15 mouse cellular contexts compared by ENCODE assay signal in the genomic region with DNA sequence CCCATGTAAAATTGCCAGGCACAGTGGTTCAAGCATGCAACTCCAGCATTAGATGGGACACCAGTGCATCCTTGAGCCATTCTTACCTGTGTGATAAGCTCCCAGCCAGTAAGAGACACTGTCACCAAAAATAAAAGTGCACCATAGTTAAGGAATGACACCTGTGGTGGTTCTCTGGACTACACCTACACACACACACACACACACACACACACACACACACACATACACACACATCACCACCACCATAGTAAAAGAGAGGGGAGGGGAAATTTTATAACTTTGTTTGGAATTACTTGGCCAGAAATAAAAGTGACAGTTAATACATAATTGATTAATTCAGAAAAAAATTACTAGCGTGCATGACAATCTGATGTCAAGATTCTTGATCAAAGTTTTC.
A peak's percentile ranks its signal among the peaks of the same experiment; 100 is the strongest.
DNase-seq lines count a peak whose midpoint lies in the region; ATAC-seq lines count a peak whose summit lies in the region.
"Had no signal": no experiment of that assay in that cellular context is flagged by ENCODE, and none has a peak within 500 bp of the region (broad histone marks: within the 10 kb centered on the region; RNA-seq: fewer than 3 reads in every experiment).

No protein-coding gene starts in this region.

- ATAC-seq in hindbrain, embryonic 11.5 days (ENCODE audit: low FRiP score) = peak; percentile 54; the same call in 1 of the 2 replicates
- no peak for ATAC-seq in hindbrain, embryonic 14.5 days (ENCODE audit: low FRiP score)
- peak; percentile 41; the same call in 1 of the 2 replicates for ATAC-seq in midbrain, embryonic 13.5 days
- ATAC-seq in forebrain, embryonic 15.5 days (replicated peaks) = peak; percentile 46; the same call in 1 of the 2 replicates
- no peak for ATAC-seq in kidney, embryonic 15.5 days (replicated peaks; ENCODE audit: low FRiP score)

- DNase-seq in hindbrain, embryonic 11.5 days (ENCODE audit: low spot score) = no peak
- DNase-seq in hindbrain, embryonic 14.5 days (ENCODE audit: low spot score) = no peak
- no peak for DNase-seq in midbrain, embryonic 10.5 days (ENCODE audit: low spot score)
- DNase-seq: adrenal gland, adult 2 months; adrenal gland, postnatal 25 days; cerebellum, adult 2 months; gastrocnemius, postnatal 14 days; heart, adult 2 months; heart, postnatal 14 days had no signal

- no peak overlapping the region for H3K9ac ChIP-seq in hindbrain, embryonic 11.5 days (ENCODE audit: low read depth, low read length)
- no peak overlapping the region for H3K9ac ChIP-seq in hindbrain, embryonic 14.5 days
- no peak overlapping the region for H3K9ac ChIP-seq in midbrain, embryonic 13.5 days (replicated peaks)
- no peak overlapping the region for H3K9ac ChIP-seq in forebrain, embryonic 15.5 days (replicated peaks)
- H3K9ac ChIP-seq in kidney, embryonic 15.5 days = no peak overlapping the region
- H3K9ac ChIP-seq: heart, embryonic 15.5 days had no signal

- H3K27ac ChIP-seq in hindbrain, embryonic 11.5 days (ENCODE audit: low read depth, low read length) = no peak overlapping the region
- no peak overlapping the region for H3K27ac ChIP-seq in hindbrain, embryonic 14.5 days
- H3K27ac ChIP-seq in midbrain, embryonic 13.5 days = no peak overlapping the region
- H3K27ac ChIP-seq in midbrain, embryonic 10.5 days (replicated peaks) = no peak overlapping the region
- no peak overlapping the region for H3K27ac ChIP-seq in forebrain, embryonic 15.5 days (replicated peaks)
- no peak overlapping the region for H3K27ac ChIP-seq in kidney, embryonic 15.5 days
- H3K27ac ChIP-seq: embryonic facial prominence, embryonic 10.5 days; heart, adult 2 months; heart, embryonic 15.5 days had no signal

- H3K9me3 ChIP-seq in hindbrain, embryonic 11.5 days (ENCODE audit: control insufficient read depth, low read length) = no peaks in the 10 kb centered on the region
- H3K9me3 ChIP-seq in hindbrain, embryonic 14.5 days (ENCODE audit: control insufficient read depth, low read length) = no peaks in the 10 kb centered on the region
- H3K9me3 ChIP-seq in midbrain, embryonic 13.5 days = no peaks in the 10 kb centered on the region
- H3K9me3 ChIP-seq in midbrain, embryonic 10.5 days (replicated peaks) = no peaks in the 10 kb centered on the region
- no peaks in the 10 kb centered on the region for H3K9me3 ChIP-seq in forebrain, embryonic 15.5 days
- H3K9me3 ChIP-seq in kidney, embryonic 15.5 days (replicated peaks) = no peaks in the 10 kb centered on the region
- H3K9me3 ChIP-seq: embryonic facial prominence, embryonic 10.5 days; heart, embryonic 15.5 days had no signal

- H3K4me2 ChIP-seq in hindbrain, embryonic 11.5 days (replicated peaks; ENCODE audit: low read depth, low read length) = no peak overlapping the region
- no peak overlapping the region for H3K4me2 ChIP-seq in hindbrain, embryonic 14.5 days (replicated peaks)
- no peak overlapping the region for H3K4me2 ChIP-seq in midbrain, embryonic 13.5 days (replicated peaks)
- H3K4me2 ChIP-seq in forebrain, embryonic 15.5 days (replicated peaks) = no peak overlapping the region
- no peak overlapping the region for H3K4me2 ChIP-seq in kidney, embryonic 15.5 days
- H3K4me2 ChIP-seq: heart, embryonic 11.5 days; heart, embryonic 15.5 days had no signal

- 81% methylated on average over 1 of the region's 1 CpGs for WGBS in hindbrain, embryonic 11.5 days
- WGBS in hindbrain, embryonic 14.5 days = 53% methylated on average over 1 of the region's 1 CpGs
- 41% methylated on average over 1 of the region's 1 CpGs for WGBS in midbrain, embryonic 13.5 days
- 81% methylated on average over 1 of the region's 1 CpGs for WGBS in midbrain, embryonic 10.5 days
- WGBS in forebrain, embryonic 15.5 days = 10% methylated on average over 1 of the region's 1 CpGs
- 80% methylated on average over 1 of the region's 1 CpGs for WGBS in kidney, embryonic 15.5 days

- no peaks in the 10 kb centered on the region for H3K4me1 ChIP-seq in hindbrain, embryonic 11.5 days (replicated peaks; ENCODE audit: control insufficient read depth, insufficient read depth, low read length)
- no peaks in the 10 kb centered on the region for H3K4me1 ChIP-seq in hindbrain, embryonic 14.5 days (replicated peaks; ENCODE audit: control insufficient read depth, insufficient read depth, low read length)
- H3K4me1 ChIP-seq in midbrain, embryonic 13.5 days (replicated peaks) = 0 out of 2 replicates have a peak, but pooled peaks cover 3% of the 10 kb centered on the region
- no peaks in the 10 kb centered on the region for H3K4me1 ChIP-seq in midbrain, embryonic 10.5 days
- H3K4me1 ChIP-seq in forebrain, embryonic 15.5 days = peaks cover 11% of the 10 kb centered on the region
- no peaks in the 10 kb centered on the region for H3K4me1 ChIP-seq in kidney, embryonic 15.5 days
- H3K4me1 ChIP-seq: embryonic facial prominence, embryonic 10.5 days; heart, embryonic 15.5 days had no signal

- no peaks in the 10 kb centered on the region for H3K27me3 ChIP-seq in hindbrain, embryonic 11.5 days (ENCODE audit: control insufficient read depth, insufficient read depth, low read length)
- no peaks in the 10 kb centered on the region for H3K27me3 ChIP-seq in hindbrain, embryonic 14.5 days (ENCODE audit: control insufficient read depth, insufficient read depth, low read length)
- 0 out of 2 replicates have a peak, but pooled peaks cover 4% of the 10 kb centered on the region for H3K27me3 ChIP-seq in midbrain, embryonic 13.5 days
- H3K27me3 ChIP-seq in midbrain, embryonic 10.5 days (ENCODE audit: low read depth, poor library complexity, severe bottlenecking) = no peaks in the 10 kb centered on the region
- H3K27me3 ChIP-seq in forebrain, embryonic 15.5 days = no peaks in the 10 kb centered on the region
- H3K27me3 ChIP-seq in kidney, embryonic 15.5 days = no peaks in the 10 kb centered on the region
- H3K27me3 ChIP-seq: heart, embryonic 15.5 days had no signal

- no peaks in the 10 kb centered on the region for H3K36me3 ChIP-seq in hindbrain, embryonic 11.5 days (ENCODE audit: control insufficient read depth, insufficient read depth, low read length)
- H3K36me3 ChIP-seq in hindbrain, embryonic 14.5 days (replicated peaks; ENCODE audit: control insufficient read depth, insufficient read depth) = no peaks in the 10 kb centered on the region
- H3K36me3 ChIP-seq in midbrain, embryonic 13.5 days = no peaks in the 10 kb centered on the region
- H3K36me3 ChIP-seq in midbrain, embryonic 10.5 days = no peaks in the 10 kb centered on the region
- H3K36me3 ChIP-seq in forebrain, embryonic 15.5 days = no peaks in the 10 kb centered on the region
- no peaks in the 10 kb centered on the region for H3K36me3 ChIP-seq in kidney, embryonic 15.5 days
- H3K36me3 ChIP-seq: embryonic facial prominence, embryonic 10.5 days; heart, embryonic 15.5 days had no signal

- no peak overlapping the region for H3K4me3 ChIP-seq in hindbrain, embryonic 11.5 days (ENCODE audit: low read depth, low read length)
- no peak overlapping the region for H3K4me3 ChIP-seq in hindbrain, embryonic 14.5 days (replicated peaks; ENCODE audit: low read length)
- H3K4me3 ChIP-seq in midbrain, embryonic 13.5 days (replicated peaks) = no peak overlapping the region
- no peak overlapping the region for H3K4me3 ChIP-seq in midbrain, embryonic 10.5 days
- no peak overlapping the region for H3K4me3 ChIP-seq in forebrain, embryonic 15.5 days
- no peak overlapping the region for H3K4me3 ChIP-seq in kidney, embryonic 15.5 days (replicated peaks)
- H3K4me3 ChIP-seq: embryonic facial prominence, embryonic 10.5 days; heart, adult 2 months; heart, embryonic 15.5 days had no signal

Comparison
In these comparisons a context has a peak if more than half of its experiments do, and no peak if none do; other contexts are left out.
1. ATAC-seq: peak in hindbrain, embryonic 11.5 days (single experiment), midbrain, embryonic 13.5 days (single experiment) and forebrain, embryonic 15.5 days (single experiment); none in hindbrain, embryonic 14.5 days (single experiment) and kidney, embryonic 15.5 days (single experiment).